Mouse (Mus musculus): Measurements from ENCODE around the gene Kdm4a. TPM values are rescaled to one million over a fixed set of nuclear protein-coding genes. Genes with fewer than 3 reads are reported as not detected.

The Kdm4a gene
- polyA plus RNA-seq (2011; ENCODE audit: insufficient read length, low read depth, missing spikeins) = 65.8 and 71.9 TPM in 2 replicates

- Histone ChIP-seq H3K4me3 (ENCODE audit: insufficient read depth, low read length) (peak within 1 kb of the TSS; percentile 74), H3K4me1 (ENCODE audit: control insufficient read depth, insufficient read depth, low read length) (no peaks in the 10 kb centered on the region), H3K27ac (ENCODE audit: insufficient read depth, low read length) (peak within 1 kb of the TSS; percentile 91)
- TF ChIP-seq CTCF (IDR thresholded peaks at IDR 0.05; ENCODE audit: borderline replicate concordance, insufficient read depth, low read length) = no peak
- peak; percentile 77 for TF ChIP-seq POLR2A (IDR thresholded peaks at IDR 0.05; ENCODE audit: low read depth, low read length)
Observed at GRCm38 (mm10) chr4:118179467-118180300, at the start of gene Kdm4a. TSS of gene Kdm4a (minus strand) at chr4:118180043.

- no peaks in the 10 kb centered on the region for H3K4me1 ChIP-seq (ENCODE audit: control insufficient read depth, insufficient read depth, low read length)
- peak overlapping the region; percentile 7; the same call in 1 of the 2 replicates for H3K27ac ChIP-seq (ENCODE audit: insufficient read depth, low read length)
- no peak for TF ChIP-seq POLR2A (IDR thresholded peaks at IDR 0.05; ENCODE audit: low read depth, low read length)
- no peak for TF ChIP-seq CTCF (IDR thresholded peaks at IDR 0.05; ENCODE audit: borderline replicate concordance, insufficient read depth, low read length)
- H3K4me3 ChIP-seq (ENCODE audit: insufficient read depth, low read length) = no peak overlapping the region
Observed at GRCm38 (mm10) chr4:118229035-118229770, 49.4 kb upstream of the Kdm4a start.

GRCm38 (mm10) chr4:118227398-118227797 is 47.6 kb upstream of the Kdm4a start:
- Histone ChIP-seq H3K27ac (ENCODE audit: insufficient read depth, low read length) (no peak overlapping the region), H3K4me3 (ENCODE audit: insufficient read depth, low read length) (no peak overlapping the region), H3K4me1 (ENCODE audit: control insufficient read depth, insufficient read depth, low read length) (no peaks in the 10 kb centered on the region)
- TF ChIP-seq CTCF (IDR thresholded peaks at IDR 0.05; ENCODE audit: borderline replicate concordance, insufficient read depth, low read length) (no peak), POLR2A (IDR thresholded peaks at IDR 0.05; ENCODE audit: low read depth, low read length) (no peak)

- TF ChIP-seq CTCF (IDR thresholded peaks at IDR 0.05; ENCODE audit: borderline replicate concordance, insufficient read depth, low read length) = no peak
- no peak for TF ChIP-seq POLR2A (IDR thresholded peaks at IDR 0.05; ENCODE audit: low read depth, low read length)
- no peaks in the 10 kb centered on the region for H3K4me1 ChIP-seq (ENCODE audit: control insufficient read depth, insufficient read depth, low read length)
- no peak overlapping the region for H3K4me3 ChIP-seq (ENCODE audit: insufficient read depth, low read length)
- no peak overlapping the region for H3K27ac ChIP-seq (ENCODE audit: insufficient read depth, low read length)
Observed at GRCm38 (mm10) chr4:118221261-118221660, 41.4 kb upstream of the Kdm4a start.

GRCm38 (mm10) chr4:118220756-118221155 is 40.9 kb upstream of the Kdm4a start:
- no peak for TF ChIP-seq POLR2A (IDR thresholded peaks at IDR 0.05; ENCODE audit: low read depth, low read length)
- TF ChIP-seq CTCF (IDR thresholded peaks at IDR 0.05; ENCODE audit: borderline replicate concordance, insufficient read depth, low read length) = no peak
- Histone ChIP-seq H3K4me3 (ENCODE audit: insufficient read depth, low read length) (no peak overlapping the region), H3K4me1 (ENCODE audit: control insufficient read depth, insufficient read depth, low read length) (no peaks in the 10 kb centered on the region), H3K27ac (ENCODE audit: insufficient read depth, low read length) (no peak overlapping the region)

GRCm38 (mm10) chr4:118219487-118219886 is 39.6 kb upstream of the Kdm4a start:
- TF ChIP-seq POLR2A (IDR thresholded peaks at IDR 0.05; ENCODE audit: low read depth, low read length) (no peak), CTCF (IDR thresholded peaks at IDR 0.05; ENCODE audit: borderline replicate concordance, insufficient read depth, low read length) (no peak)
- Histone ChIP-seq H3K27ac (ENCODE audit: insufficient read depth, low read length) (no peak overlapping the region), H3K4me3 (ENCODE audit: insufficient read depth, low read length) (no peak overlapping the region), H3K4me1 (ENCODE audit: control insufficient read depth, insufficient read depth, low read length) (0 out of 2 replicates have a peak, but pooled peaks cover 3% of the 10 kb centered on the region)

- H3K27ac ChIP-seq (ENCODE audit: insufficient read depth, low read length) = no peak overlapping the region
Observed at GRCm38 (mm10) chr4:118218521-118218920, 38.7 kb upstream of the Kdm4a start.

GRCm38 (mm10) chr4:118216726-118217595 is 37.1 kb upstream of the Kdm4a start:
- 0 out of 2 replicates have a peak, but pooled peaks cover 3% of the 10 kb centered on the region for H3K4me1 ChIP-seq (ENCODE audit: control insufficient read depth, insufficient read depth, low read length)
- TF ChIP-seq CTCF (IDR thresholded peaks at IDR 0.05; ENCODE audit: borderline replicate concordance, insufficient read depth, low read length) = peak; percentile 66; the same call in 1 of the 2 replicates
- no peak for TF ChIP-seq POLR2A (IDR thresholded peaks at IDR 0.05; ENCODE audit: low read depth, low read length)

More at GRCm38 (mm10) chr4:118218521-118218920, 38.7 kb upstream of the Kdm4a start:
- TF ChIP-seq POLR2A (IDR thresholded peaks at IDR 0.05; ENCODE audit: low read depth, low read length) (no peak), CTCF (IDR thresholded peaks at IDR 0.05; ENCODE audit: borderline replicate concordance, insufficient read depth, low read length) (no peak)
- H3K4me1 ChIP-seq (ENCODE audit: control insufficient read depth, insufficient read depth, low read length) = 0 out of 2 replicates have a peak, but pooled peaks cover 3% of the 10 kb centered on the region
- no peak overlapping the region for H3K4me3 ChIP-seq (ENCODE audit: insufficient read depth, low read length)

GRCm38 (mm10) chr4:118214891-118215290 is 35.0 kb upstream of the Kdm4a start:
- H3K27ac ChIP-seq (ENCODE audit: insufficient read depth, low read length) = no peak overlapping the region

More at GRCm38 (mm10) chr4:118216726-118217595, 37.1 kb upstream of the Kdm4a start:
- H3K27ac ChIP-seq (ENCODE audit: insufficient read depth, low read length) = no peak overlapping the region
- H3K4me3 ChIP-seq (ENCODE audit: insufficient read depth, low read length) = no peak overlapping the region

More at GRCm38 (mm10) chr4:118214891-118215290, 35.0 kb upstream of the Kdm4a start:
- TF ChIP-seq POLR2A (IDR thresholded peaks at IDR 0.05; ENCODE audit: low read depth, low read length) (no peak), CTCF (IDR thresholded peaks at IDR 0.05; ENCODE audit: borderline replicate concordance, insufficient read depth, low read length) (no peak)
- Histone ChIP-seq H3K4me1 (ENCODE audit: control insufficient read depth, insufficient read depth, low read length) (0 out of 2 replicates have a peak, but pooled peaks cover 3% of the 10 kb centered on the region), H3K4me3 (ENCODE audit: insufficient read depth, low read length) (no peak overlapping the region)
